ENCODE assay signal across 16 mouse cellular contexts in the genomic region with DNA sequence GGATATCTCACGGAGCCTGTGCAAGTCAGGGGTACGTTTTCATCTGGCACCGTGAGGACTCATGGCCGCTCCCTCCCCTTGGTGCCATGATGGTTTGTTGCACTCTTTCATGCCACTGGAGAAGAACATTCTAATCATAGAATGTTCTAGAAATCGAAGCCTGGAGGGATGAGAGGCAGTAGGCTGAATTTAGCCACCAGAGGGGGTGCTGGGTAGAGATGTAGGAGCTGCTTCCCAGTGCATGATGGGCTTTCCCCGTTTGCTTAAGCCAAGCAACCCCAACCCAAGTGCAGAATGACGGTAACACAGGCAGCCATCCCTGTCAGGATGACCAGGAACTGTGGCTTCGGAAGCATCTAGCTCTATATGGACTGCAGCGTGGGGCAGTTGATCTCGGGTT. TPM values are rescaled to one million over a fixed set of nuclear protein-coding genes. Genes with fewer than 3 reads are reported as not detected.
DNase-seq lines count a peak whose midpoint lies in the region; ATAC-seq and TF ChIP-seq lines count a peak whose summit lies in the region.
"Had no signal": no experiment of that assay in that cellular context is flagged by ENCODE, and none has a peak within 500 bp of the region (broad histone marks: within the 10 kb centered on the region; RNA-seq: fewer than 3 reads in every experiment).

No protein-coding gene starts in this region.

- H3K27me3 ChIP-seq in liver, adult 2 months (ENCODE audit: control insufficient read depth, insufficient read depth, low read length) = no peaks in the 10 kb centered on the region
- H3K27me3 ChIP-seq in liver, embryonic 11.5 days (replicated peaks; ENCODE audit: control insufficient read depth, insufficient read depth, low read length) = peaks cover 15% of the 10 kb centered on the region
- no peaks in the 10 kb centered on the region for H3K27me3 ChIP-seq in small intestine, adult 2 months (ENCODE audit: control insufficient read depth, insufficient read depth, low read length)

- intact Hi-C loops in gastrocnemius, postnatal 14 days (cut with DNase I; ENCODE audit: low total_unique reads) = loop anchor here (5.0 kb wide), 1 partner anchor 98 kb away; no protein-coding TSS in a partner anchor

- 78% methylated on average over 10 of the region's 10 CpGs for WGBS in liver, adult 2 months
- 65% methylated on average over 10 of the region's 10 CpGs for WGBS in liver, embryonic 11.5 days
- WGBS in small intestine, adult 2 months = 73% methylated on average over 10 of the region's 10 CpGs

- H3K36me3 ChIP-seq in liver, adult 2 months (ENCODE audit: control insufficient read depth, insufficient read depth, low read length) = no peaks in the 10 kb centered on the region
- no peaks in the 10 kb centered on the region for H3K36me3 ChIP-seq in liver, embryonic 11.5 days (ENCODE audit: control insufficient read depth, insufficient read depth, low read length)
- no peaks in the 10 kb centered on the region for H3K36me3 ChIP-seq in small intestine, adult 2 months (ENCODE audit: control insufficient read depth, insufficient read depth, low read length)
- H3K36me3 ChIP-seq: forebrain, embryonic 10.5 days; lung, embryonic 15.5 days had no signal

- ATAC-seq in liver, embryonic 11.5 days (replicated peaks; ENCODE audit: low FRiP score) = no peak

- no peak overlapping the region for H3K4me2 ChIP-seq in liver, embryonic 11.5 days
- H3K4me2 ChIP-seq: hindbrain, embryonic 14.5 days; lung, embryonic 15.5 days had no signal

- peak; percentile 32 for DNase-seq in gastrocnemius, postnatal 14 days
- no peak for DNase-seq in gastrocnemius, postnatal 10 days
- DNase-seq in liver, adult 2 months (ENCODE audit: extremely low read depth, low read depth, low spot score) = no peak
- no peak for DNase-seq in liver, embryonic 11.5 days (ENCODE audit: low spot score)
- DNase-seq in ZHBTc4 (ENCODE audit: low read depth, low spot score) = peak; percentile 35
- DNase-seq in urinary bladder, postnatal 10 days (ENCODE audit: low spot score) = no peak
- DNase-seq: adrenal gland, postnatal 10 days; embryo, embryonic 11 days; layer of hippocampus, adult 9-11 months had no signal

- no peak overlapping the region for H3K4me3 ChIP-seq in liver, adult 2 months (ENCODE audit: insufficient read depth, low read depth, low read length)
- H3K4me3 ChIP-seq in liver, embryonic 11.5 days (ENCODE audit: low read depth, low read length) = no peak overlapping the region
- no peak overlapping the region for H3K4me3 ChIP-seq in small intestine, adult 2 months (ENCODE audit: low read depth, low read length)
- H3K4me3 ChIP-seq: forebrain, embryonic 10.5 days; lung, embryonic 15.5 days had no signal

- no peaks in the 10 kb centered on the region for H3K9me3 ChIP-seq in liver, embryonic 11.5 days (ENCODE audit: control insufficient read depth, low read length)
- H3K9me3 ChIP-seq: forebrain, embryonic 10.5 days; lung, embryonic 15.5 days had no signal

- H3K9ac ChIP-seq in liver, adult 2 months (ENCODE audit: low read depth, low read length) = no peak overlapping the region
- H3K9ac ChIP-seq in liver, embryonic 11.5 days (ENCODE audit: low read depth, low read length) = no peak overlapping the region
- H3K9ac ChIP-seq: hindbrain, embryonic 14.5 days; lung, embryonic 15.5 days had no signal

- TF ChIP-seq CTCF in liver, adult 2 months (IDR thresholded peaks at IDR 0.05; ENCODE audit: low read depth, low read length) = peak; percentile 17; the same call in 1 of the 2 replicates
- TF ChIP-seq CTCF in small intestine, adult 2 months (IDR thresholded peaks at IDR 0.05; ENCODE audit: extremely low read depth, insufficient read length, insufficient replicate concordance, low read depth, low read length) = peak; percentile 36; the same call in 1 of the 2 replicates

- no peak for TF ChIP-seq POLR2A in liver, adult 2 months (IDR thresholded peaks at IDR 0.05; ENCODE audit: extremely low read depth, insufficient read depth, low read length)
- TF ChIP-seq POLR2A in small intestine, adult 2 months (IDR thresholded peaks at IDR 0.05; ENCODE audit: low read depth, low read length) = no peak

- H3K79me2 ChIP-seq in liver, adult 2 months (ENCODE audit: control insufficient read depth, insufficient read depth, low read length) = peaks cover 8% of the 10 kb centered on the region

- no peak overlapping the region for H3K27ac ChIP-seq in liver, adult 2 months (replicated peaks; ENCODE audit: insufficient read depth, low read depth, low read length)
- H3K27ac ChIP-seq in liver, embryonic 11.5 days (ENCODE audit: low read depth, low read length) = no peak overlapping the region
- H3K27ac ChIP-seq in small intestine, adult 2 months (ENCODE audit: insufficient read depth, low read depth, low read length) = no peak overlapping the region
- H3K27ac ChIP-seq: forebrain, embryonic 10.5 days; hindbrain, embryonic 14.5 days; lung, embryonic 15.5 days had no signal

- peaks cover 12% of the 10 kb centered on the region for H3K4me1 ChIP-seq in liver, adult 2 months (ENCODE audit: control insufficient read depth, insufficient read depth, low read length)
- H3K4me1 ChIP-seq in liver, embryonic 11.5 days (replicated peaks; ENCODE audit: control insufficient read depth, insufficient read depth, low read length) = 0 out of 2 replicates have a peak, but pooled peaks cover 8% of the 10 kb centered on the region
- H3K4me1 ChIP-seq in small intestine, adult 2 months (ENCODE audit: control insufficient read depth, insufficient read depth, insufficient read length, low read length) = peaks cover 10% of the 10 kb centered on the region

RNA-seq across cellular contexts. Expression of gene Gm21969, which starts 32.2 kb away (rescaled TPM):
- not detected for total RNA-seq in gastrocnemius, postnatal 14 days (2021)
- total RNA-seq in gastrocnemius, postnatal 10 days (2021) = not detected
- total RNA-seq in liver, adult 2 months (2014; rRNA removed) = 0.09 and 0.27 TPM in 2 replicates
- 0.11 and 0.14 TPM in 2 replicates for polyA plus RNA-seq in liver, adult 2 months (2012; rRNA removed)
- not detected in 2 replicates for polyA plus RNA-seq in liver, embryonic 11.5 days (2014; fragmentation: Nextera tagmentation; extraction: Ambion mirVana)
- polyA plus RNA-seq in small intestine, adult 2 months (2012; rRNA removed) = not detected in 2 replicates
- total RNA-seq: adrenal gland, postnatal 10 days; granulocyte monocyte progenitor cell, adult 5-6 weeks; MEL had no signal
- polyA plus RNA-seq: forebrain, embryonic 10.5 days; hindbrain, embryonic 14.5 days; lung, embryonic 15.5 days; stomach, embryonic 14.5 days had no signal

RNA-seq across cellular contexts. Expression of gene Iffo2, which starts 40.4 kb away (rescaled TPM):
- 1 to 10 TPM; 3.9 to 4.9 TPM for total RNA-seq in gastrocnemius, postnatal 14 days (2021)
- total RNA-seq in gastrocnemius, postnatal 10 days (2021) = 1 to 10 TPM; 5.6 to 7.5 TPM
- total RNA-seq in liver, adult 2 months (2014; rRNA removed) = 4.3 and 5.4 TPM in 2 replicates
- polyA plus RNA-seq in liver, adult 2 months (2012; rRNA removed) = 5.3 and 7.0 TPM in 2 replicates
- 1.8 and 2.2 TPM in 2 replicates for polyA plus RNA-seq in liver, embryonic 11.5 days (2014; fragmentation: Nextera tagmentation; extraction: Ambion mirVana)
- 2.6 and 3.3 TPM in 2 replicates for polyA plus RNA-seq in small intestine, adult 2 months (2012; rRNA removed)

RNA-seq across cellular contexts. Expression of gene Aldh4a1, which starts 51.9 kb away (rescaled TPM):
- 10 to 100 TPM; 45.0 to 47.7 TPM for total RNA-seq in gastrocnemius, postnatal 14 days (2021)
- 10 to 100 TPM; 30.3 to 39.8 TPM for total RNA-seq in gastrocnemius, postnatal 10 days (2021)
- total RNA-seq in liver, adult 2 months (2014; rRNA removed) = 288 and 375 TPM in 2 replicates
- 557 and 601 TPM in 2 replicates for polyA plus RNA-seq in liver, adult 2 months (2012; rRNA removed)
- 45.2 and 52.0 TPM in 2 replicates for polyA plus RNA-seq in liver, embryonic 11.5 days (2014; fragmentation: Nextera tagmentation; extraction: Ambion mirVana)
- polyA plus RNA-seq in small intestine, adult 2 months (2012; rRNA removed) = 48.3 and 110 TPM in 2 replicates

Comparison
In these comparisons a context has a peak if more than half of its experiments do, and no peak if none do; other contexts are left out.
1. DNase-seq: peak in gastrocnemius, postnatal 14 days (single experiment) and ZHBTc4 (single experiment); none in gastrocnemius, postnatal 10 days (single experiment), liver, adult 2 months (single experiment), liver, embryonic 11.5 days (single experiment) and urinary bladder, postnatal 10 days (single experiment).